Mouse (Mus musculus) kidney, adult 2 months (tissue): ENCODE data around the gene BC051142.

Experiments
- CTCF ChIP-seq: fragments of 200-500 bp; conservative IDR thresholded peaks from 2 replicates; pipeline ENCODE4 v1.5.1; 2011; ENCODE audit warnings: low read depth, mild to moderate bottlenecking, control low read depth, low read length, moderate library complexity, mixed read lengths; ENCODE audit not compliant: insufficient read depth, insufficient read length
- POLR2A ChIP-seq: fragments of 200-500 bp; IDR thresholded peaks from one replicate; pipeline ENCODE4 v1.6.1; 2011; ENCODE audit warnings: low read depth, low read length, control low read depth

DNA sequence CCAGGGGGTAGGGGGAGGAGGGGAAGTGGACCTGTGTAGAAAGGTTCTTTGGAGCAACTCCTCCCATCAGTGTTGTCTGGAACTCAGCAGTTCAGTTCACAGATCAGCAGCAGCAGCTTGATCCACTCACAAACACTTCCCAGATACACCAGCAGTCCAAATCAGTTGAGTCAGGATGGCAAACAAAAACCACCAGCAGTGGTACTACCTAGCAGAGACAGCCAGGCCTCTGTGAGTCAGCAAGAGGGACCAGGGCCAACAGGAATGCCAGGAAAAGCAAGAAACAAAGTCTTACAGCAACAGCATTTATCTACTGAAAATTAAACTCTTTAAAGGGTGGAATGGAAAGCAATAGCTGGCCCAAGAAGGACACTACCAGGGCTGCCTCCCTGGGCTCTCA lies 29.0 kb downstream of the BC051142 start:
- TF ChIP-seq POLR2A (no peak), CTCF (no peak)
